Mouse (Mus musculus) hindbrain, postnatal 0 days (tissue): ENCODE measurements around the gene Dennd1b. TPM values are rescaled to one million over a fixed set of nuclear protein-coding genes. Genes with fewer than 3 reads are reported as not detected.
A peak's percentile ranks its signal among the peaks of the same experiment; 100 is the strongest.

Experiments used
- ATAC-seq: fragments of 200-750 bp; cut with Nextera tagmentation; 2 replicates; pipeline ENCODE4 v1.8.0; 2017; ENCODE audit warnings: mild to moderate bottlenecking, moderate TSS enrichment, moderate library complexity
- DNase-seq: peaks from one replicate; pipeline ENCODE4 v3.0.0-alpha.2; 2015; ENCODE audit warnings: low spot score
- H3K27ac ChIP-seq: fragments of 300-500 bp; sonication (generic); 2 replicates; pipeline ENCODE4 v1.5.1; 2014; ENCODE audit warnings: mild to moderate bottlenecking
- H3K27me3 ChIP-seq: fragments of 300-500 bp; sonication (generic); 2 replicates; pipeline ENCODE4 v1.6.1; 2014; ENCODE audit warnings: low read length, mixed read lengths; ENCODE audit not compliant: insufficient read depth
- H3K36me3 ChIP-seq: fragments of 300-500 bp; sonication (generic); 2 replicates; pipeline ENCODE4 v1.6.1; 2014; ENCODE audit warnings: low read length, mixed read lengths; ENCODE audit not compliant: insufficient read depth
- H3K4me1 ChIP-seq: fragments of 300-500 bp; sonication (generic); 2 replicates; pipeline ENCODE4 v1.6.1; 2014; ENCODE audit warnings: antibody characterized with exemption, low read length, mixed read lengths; ENCODE audit not compliant: insufficient read depth
- H3K4me2 ChIP-seq: fragments of 300-500 bp; sonication (generic); 2 replicates; pipeline ENCODE4 v1.6.1; 2014; ENCODE audit warnings: low read depth, mild to moderate bottlenecking, low read length, moderate library complexity, mixed read lengths
- H3K4me3 ChIP-seq: fragments of 300-500 bp; sonication (generic); 2 replicates; pipeline ENCODE4 v1.5.1; 2014; ENCODE audit warnings: low read length
- H3K9ac ChIP-seq: fragments of 300-500 bp; sonication (generic); replicated peaks from 2 replicates; pipeline ENCODE4 v1.6.1; 2014; ENCODE audit warnings: mild to moderate bottlenecking, low read length, moderate library complexity, mixed read lengths
- H3K9me3 ChIP-seq: fragments of 300-500 bp; sonication (generic); 2 replicates; pipeline ENCODE4 v1.6.1; 2016; ENCODE audit warnings: low read length, mixed read lengths
- CTCF ChIP-seq: IDR thresholded peaks from 2 replicates; pipeline ENCODE4 v1.5.1; 2016; ENCODE audit warnings: antibody characterized with exemption, control low read depth, low read depth
- WGBS: fragments of 180-500 bp; shearing (Covaris S2); extraction: QIAGEN DNeasy Blood & Tissue Kit; methylation state at CpG from one replicate; pipeline ENCODE4 v1.1.7; 2014; 5-methylcytosine and 5-hydroxymethylcytosine counted together
- polyA plus RNA-seq: library from polyadenylated mRNA; unstranded; fragments of >200 nt; fragmentation: Nextera tagmentation; extraction: Ambion mirVana; gene quantifications from 2 replicates; pipeline ENCODE4 v1.2.1, GENCODE M21; 2015
- total RNA-seq: library from RNA; depleted of rRNA; stranded (reverse); fragments of >200 nt; gene quantifications from 2 replicates; pipeline ENCODE4 v1.2.3, GENCODE M21; 2014

Dennd1b gene
- total and polyA plus RNA-seq, 2 experiments from 2014 or later, result 8.3 to 30.9 TPM

GRCm38 (mm10) chr1:139049881-139050472 is 86.7 kb downstream of the Dennd1b start:
- DNase-seq (peak; percentile 63), ATAC-seq (no peak)
- Histone ChIP-seq H3K4me2 (peak overlapping the region; percentile 22), H3K4me3 (no peak overlapping the region), H3K36me3 (no peaks in the 10 kb centered on the region), H3K4me1 (no peaks in the 10 kb centered on the region), H3K9ac (no peak overlapping the region), H3K27me3 (no peaks in the 10 kb centered on the region), H3K9me3 (no peaks in the 10 kb centered on the region), H3K27ac (no peak overlapping the region)
- 53% methylated on average over 11 of the region's 11 CpGs for WGBS
- TF ChIP-seq CTCF, result no peak

GRCm38 (mm10) chr1:139053003-139053402 is 89.8 kb downstream of the Dennd1b start:
- Histone ChIP-seq H3K27me3 (no peaks in the 10 kb centered on the region), H3K27ac (no peak overlapping the region), H3K4me3 (no peak overlapping the region), H3K9me3 (no peaks in the 10 kb centered on the region), H3K4me1 (no peaks in the 10 kb centered on the region), H3K36me3 (no peaks in the 10 kb centered on the region), H3K9ac (no peak overlapping the region), H3K4me2 (no peak overlapping the region)
- TF ChIP-seq CTCF, result no peak
- DNase-seq (no peak), ATAC-seq (no peak)

DNA sequence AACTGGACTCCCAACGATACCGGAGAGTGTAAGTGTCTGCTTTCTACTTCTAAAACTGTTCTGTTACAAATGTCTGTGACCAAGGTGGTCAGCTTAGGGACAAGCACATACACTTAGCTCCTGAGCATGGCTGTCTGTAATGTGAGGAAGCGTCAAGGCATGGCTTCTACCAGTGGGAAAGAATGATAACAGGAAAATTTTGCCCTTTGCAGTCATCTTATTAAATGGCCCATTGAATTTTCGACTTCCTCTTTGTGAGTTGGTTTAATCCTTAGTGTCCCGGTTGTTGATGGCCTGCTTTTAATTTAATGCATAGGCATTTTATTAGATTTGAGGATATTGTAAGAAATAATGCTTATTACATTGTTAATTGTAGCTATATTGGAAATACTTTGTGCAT is 97.1 kb downstream of the Dennd1b start:
- no peaks in the 10 kb centered on the region for H3K36me3 ChIP-seq
- no peaks in the 10 kb centered on the region for H3K9me3 ChIP-seq
- H3K4me1 ChIP-seq, result no peaks in the 10 kb centered on the region
- no peak for ATAC-seq
- no peak for DNase-seq
- WGBS, result 95% methylated on average over 5 of the region's 5 CpGs
- no peak overlapping the region for H3K4me2 ChIP-seq
- H3K27ac ChIP-seq, result no peak overlapping the region
- H3K9ac ChIP-seq, result no peak overlapping the region
- no peak for TF ChIP-seq CTCF
- H3K27me3 ChIP-seq, result no peaks in the 10 kb centered on the region
- H3K4me3 ChIP-seq, result no peak overlapping the region

DNA sequence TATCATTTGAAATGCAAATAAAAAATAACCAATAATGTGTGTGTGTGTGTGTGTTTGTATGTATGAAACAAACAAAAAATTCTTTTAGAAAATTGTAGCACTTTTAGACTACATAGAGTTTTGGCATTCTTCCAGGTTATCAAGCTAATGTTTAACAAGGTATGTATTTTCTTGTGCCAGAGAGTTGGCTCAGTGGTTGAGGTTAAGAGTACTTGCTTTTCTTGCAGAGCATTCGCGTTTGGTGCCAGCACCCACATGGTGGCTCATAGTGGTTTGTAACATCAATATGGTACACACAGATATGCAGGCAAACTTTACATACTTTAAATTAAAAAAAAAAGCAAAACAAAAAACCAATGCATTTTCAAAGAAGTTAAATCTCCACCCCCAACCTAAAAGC is 101.5 kb downstream of the Dennd1b start:
- H3K36me3 ChIP-seq, result no peaks in the 10 kb centered on the region
- H3K9ac ChIP-seq, result no peak overlapping the region
- no peaks in the 10 kb centered on the region for H3K9me3 ChIP-seq
- H3K4me2 ChIP-seq, result no peak overlapping the region
- H3K27ac ChIP-seq, result no peak overlapping the region
- no peak for TF ChIP-seq CTCF
- no peak overlapping the region for H3K4me3 ChIP-seq
- no peak for ATAC-seq
- H3K4me1 ChIP-seq, result no peaks in the 10 kb centered on the region
- H3K27me3 ChIP-seq, result no peaks in the 10 kb centered on the region
- WGBS, result 89% methylated on average over 2 of the region's 2 CpGs
- DNase-seq, result no peak

DNA sequence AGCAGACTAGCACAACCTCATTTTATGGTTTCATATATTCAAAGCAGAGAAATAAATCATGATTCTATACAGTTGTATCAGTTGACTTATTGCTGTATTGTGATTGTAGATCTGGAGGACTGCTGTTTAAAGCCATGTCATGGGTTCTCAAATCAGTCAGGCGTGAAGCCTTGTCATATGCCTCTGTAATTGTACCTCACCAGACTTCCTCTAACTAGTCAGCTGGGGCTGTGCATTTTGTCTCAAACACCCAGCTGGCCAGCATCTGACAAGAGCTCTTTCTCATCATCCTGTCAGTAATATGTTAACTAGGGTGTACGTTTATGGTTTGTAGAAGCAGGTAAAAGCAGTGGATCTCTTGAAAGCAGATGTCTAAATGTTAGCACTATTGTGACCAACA is 104.0 kb downstream of the Dennd1b start:
- H3K27ac ChIP-seq, result no peak overlapping the region
- H3K36me3 ChIP-seq, result no peaks in the 10 kb centered on the region
- DNase-seq (no peak), ATAC-seq (no peak)
- no peak overlapping the region for H3K4me2 ChIP-seq
- TF ChIP-seq CTCF, result no peak
- H3K4me3 ChIP-seq, result no peak overlapping the region
- WGBS, result 78% methylated on average over 2 of the region's 2 CpGs
- H3K9me3 ChIP-seq, result no peaks in the 10 kb centered on the region
- no peak overlapping the region for H3K9ac ChIP-seq
- no peaks in the 10 kb centered on the region for H3K27me3 ChIP-seq
- no peaks in the 10 kb centered on the region for H3K4me1 ChIP-seq

DNA sequence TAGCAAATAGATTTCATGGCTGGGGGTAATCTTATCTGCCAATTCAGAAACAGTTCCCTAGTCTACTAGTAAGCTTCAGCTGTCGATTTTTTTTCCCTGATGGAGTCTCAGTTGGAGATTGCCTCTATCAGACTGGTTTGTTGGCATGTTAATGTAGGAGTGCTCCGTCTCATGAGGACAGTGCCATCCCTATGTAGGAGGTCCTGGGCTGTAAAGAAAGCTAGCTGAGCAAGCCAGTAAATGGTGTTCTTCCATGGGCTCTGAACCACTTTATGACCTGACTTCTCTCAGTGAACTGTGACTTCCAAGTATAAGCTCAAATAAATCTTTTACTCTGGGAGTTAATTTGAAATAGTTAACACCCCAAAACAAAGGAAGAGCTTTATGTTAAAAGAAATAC is 107.8 kb downstream of the Dennd1b start:
- H3K4me3 ChIP-seq, result no peak overlapping the region
- H3K27ac ChIP-seq, result no peak overlapping the region
- no peak overlapping the region for H3K4me2 ChIP-seq
- H3K9ac ChIP-seq, result no peak overlapping the region
- no peaks in the 10 kb centered on the region for H3K36me3 ChIP-seq
- no peaks in the 10 kb centered on the region for H3K27me3 ChIP-seq
- WGBS, result 50% methylated on average over 2 of the region's 2 CpGs
- DNase-seq, result no peak
- no peaks in the 10 kb centered on the region for H3K9me3 ChIP-seq
- TF ChIP-seq CTCF, result no peak
- H3K4me1 ChIP-seq, result no peaks in the 10 kb centered on the region
- ATAC-seq, result no peak

DNA sequence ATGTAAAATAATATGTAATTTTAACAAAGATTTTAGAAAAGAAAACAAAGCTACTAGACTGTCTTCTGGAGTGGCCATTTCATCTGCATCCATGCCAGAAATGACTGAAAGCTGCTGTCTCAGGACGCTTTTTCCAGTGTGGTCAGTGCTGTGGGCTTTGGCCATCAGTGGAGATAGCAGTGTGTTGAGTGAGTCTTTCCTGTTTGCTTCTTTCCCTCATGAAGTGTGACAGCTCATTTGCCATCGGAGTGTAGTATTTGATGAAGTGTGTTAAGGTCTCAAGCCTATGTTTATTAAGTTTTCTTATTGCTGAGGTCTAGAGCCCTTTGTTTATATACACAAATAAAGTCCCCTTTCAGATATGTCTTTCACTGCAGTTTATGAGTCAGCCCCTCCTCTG is 112.4 kb downstream of the Dennd1b start:
- Histone ChIP-seq H3K4me3 (no peak overlapping the region), H3K4me1 (no peaks in the 10 kb centered on the region), H3K36me3 (no peaks in the 10 kb centered on the region), H3K27me3 (no peaks in the 10 kb centered on the region), H3K4me2 (no peak overlapping the region), H3K9ac (no peak overlapping the region), H3K27ac (no peak overlapping the region), H3K9me3 (no peaks in the 10 kb centered on the region)
- DNase-seq (no peak), ATAC-seq (no peak)
- WGBS, result 97% methylated on average over 2 of the region's 2 CpGs
- no peak for TF ChIP-seq CTCF
